Mouse (Mus musculus) CH12.LX (cell line): ENCODE measurements around the gene Aff1.

Experiments used
- BHLHE40 ChIP-seq: IDR thresholded peaks from 2 replicates; pipeline ENCODE4 v1.6.1; 2011; ENCODE audit warnings: mild to moderate bottlenecking, low read depth, low read length, improper control_type of control experiment
- CTCF ChIP-seq, 2 experiments: IDR thresholded peaks in 1 of 2; conservative IDR thresholded peaks in 1 of 2; 2 replicates each; pipeline ENCODE4 v1.5.1; 2011 to 2012; ENCODE audit warnings: low read depth in 2 of 2, low read length in 2 of 2, improper control_type of control experiment in 1 of 2, inconsistent platforms in 1 of 2, mild to moderate bottlenecking in 1 of 2, moderate library complexity in 1 of 2
- E2F4 ChIP-seq: IDR thresholded peaks from 2 replicates; pipeline ENCODE4 v1.6.1; 2011; ENCODE audit warnings: low read depth, low read length, improper control_type of control experiment; ENCODE audit not compliant: insufficient replicate concordance
- ELF1 ChIP-seq: IDR thresholded peaks from 2 replicates; pipeline ENCODE4 v1.6.1; 2014; ENCODE audit warnings: low read depth, mild to moderate bottlenecking, inconsistent platforms, low read length, improper control_type of control experiment
- ETS1 ChIP-seq: conservative IDR thresholded peaks from 2 replicates; pipeline ENCODE4 v1.6.1; 2012; ENCODE audit warnings: low read depth, mild to moderate bottlenecking, inconsistent platforms, low read length, improper control_type of control experiment, moderate library complexity
- HCFC1 ChIP-seq: IDR thresholded peaks from 2 replicates; pipeline ENCODE4 v1.6.1; 2012; ENCODE audit warnings: low read depth, mild to moderate bottlenecking, inconsistent platforms, low read length, improper control_type of control experiment
- MXI1 ChIP-seq: IDR thresholded peaks from 2 replicates; pipeline ENCODE4 v1.6.1; 2011; ENCODE audit warnings: mild to moderate bottlenecking, low read depth, low read length, improper control_type of control experiment
- ZKSCAN1 ChIP-seq: IDR thresholded peaks from 2 replicates; pipeline ENCODE4 v1.6.1; 2012; ENCODE audit warnings: low read depth, inconsistent platforms, low read length, improper control_type of control experiment, borderline replicate concordance
- ZNF384 ChIP-seq: IDR thresholded peaks from 2 replicates; pipeline ENCODE4 v1.6.1; 2012; ENCODE audit warnings: low read depth, low read length, improper control_type of control experiment, inconsistent platforms

DNA sequence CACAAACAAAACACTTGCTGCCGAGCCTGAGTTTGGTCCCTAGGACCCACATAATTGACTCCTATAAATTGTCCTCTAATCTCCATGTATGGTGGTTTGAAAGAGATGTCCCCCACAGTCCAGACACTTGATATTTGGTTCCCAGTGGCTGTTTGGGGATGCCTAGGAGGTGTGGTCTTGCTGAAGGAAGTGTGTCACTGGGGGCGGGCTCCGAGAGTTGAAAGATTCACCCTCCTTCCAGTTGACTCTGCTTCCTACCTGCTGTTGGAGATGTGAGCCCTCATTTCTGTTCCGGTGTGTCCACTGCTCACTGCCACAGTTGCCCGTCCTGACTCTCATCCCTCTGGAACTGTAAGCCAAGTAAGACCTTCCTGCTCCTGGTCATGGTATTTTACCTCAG is 13.2 kb upstream of the Aff1 start:
- TF ChIP-seq ELF1 = no peak
- no peak for TF ChIP-seq CTCF (conservative IDR thresholded peaks at IDR 0.05 in 1 of 2, IDR thresholded peaks at IDR 0.05 in 1 of 2; ENCODE audit: low read depth in 2 of 2, low read length in 2 of 2)
- no peak for TF ChIP-seq ETS1
- no peak for TF ChIP-seq ZKSCAN1
- no peak for TF ChIP-seq E2F4
- TF ChIP-seq ZNF384 = no peak
- TF ChIP-seq MXI1 = no peak
- TF ChIP-seq BHLHE40 = no peak
- no peak for TF ChIP-seq HCFC1
